Mouse (Mus musculus): ENCODE measurements around the gene Olfr685.

Gene Olfr685

DNA sequence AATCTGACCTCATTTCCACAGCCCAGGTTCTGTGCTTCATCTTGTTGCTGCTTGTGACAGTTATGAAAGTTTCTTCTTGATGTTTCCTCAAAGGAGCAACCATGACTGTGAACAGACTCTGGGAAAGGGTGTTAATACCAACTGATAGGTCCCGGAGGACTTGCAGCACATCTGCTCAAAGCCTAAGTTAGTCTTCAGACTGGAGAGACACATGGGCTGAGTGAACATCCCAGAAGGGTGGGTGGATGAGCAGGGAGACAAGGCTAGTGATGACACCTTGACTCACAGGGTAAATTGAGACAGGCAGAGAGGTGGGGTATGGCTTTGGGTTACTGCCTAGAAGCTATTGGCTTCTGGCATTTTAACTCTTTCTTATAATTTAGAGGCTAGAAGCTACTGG is at the start of gene Olfr685:
Gene Olfr685 (minus strand): TSS at position 101 of the 400 bp plus-strand sequence.
- no peak for DNase-seq

DNA sequence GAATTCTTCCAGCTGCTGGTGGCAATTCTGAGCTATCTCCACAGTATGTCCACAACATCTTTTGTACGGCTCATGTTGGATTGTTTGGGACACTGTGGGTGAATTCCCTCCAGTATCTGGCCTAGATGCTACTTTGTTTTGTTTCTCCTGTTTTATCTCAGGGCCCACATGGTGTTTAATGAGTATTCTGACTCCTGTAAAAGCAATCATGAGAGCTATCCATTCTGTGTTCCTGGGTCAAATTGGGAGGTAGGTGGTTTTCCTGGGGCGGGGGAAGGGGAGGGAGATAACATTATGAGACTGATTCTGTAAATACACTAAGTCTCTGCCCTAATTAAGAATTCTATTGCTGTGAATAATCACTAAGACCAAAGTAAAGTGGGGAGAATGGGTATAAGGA is 43.6 kb upstream of the Olfr685 start:
- DNase-seq = no peak

DNA sequence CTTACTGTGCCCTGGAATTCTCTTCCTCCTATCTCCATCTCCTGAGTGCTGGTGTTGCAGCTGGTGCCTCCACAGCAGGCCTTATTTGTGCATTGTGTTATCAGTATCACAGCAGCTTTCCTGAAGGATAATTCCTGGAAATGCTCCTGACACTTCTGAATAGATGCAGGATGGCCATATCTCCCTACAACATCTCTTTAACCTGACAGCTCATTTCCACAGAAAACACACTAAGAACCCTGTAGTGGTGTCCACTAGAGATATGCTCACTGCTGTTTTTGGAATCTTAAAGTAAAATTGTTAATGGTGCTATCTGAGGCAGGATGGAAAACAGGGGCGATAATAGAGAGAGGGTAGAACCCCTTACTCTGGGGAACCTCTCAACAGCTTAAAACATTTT is 42.3 kb upstream of the Olfr685 start:
- DNase-seq = no peak

- no peak for DNase-seq
Observed at GRCm38 (mm10) chr7:105226703-105227102, 40.9 kb upstream of the Olfr685 start.

DNA sequence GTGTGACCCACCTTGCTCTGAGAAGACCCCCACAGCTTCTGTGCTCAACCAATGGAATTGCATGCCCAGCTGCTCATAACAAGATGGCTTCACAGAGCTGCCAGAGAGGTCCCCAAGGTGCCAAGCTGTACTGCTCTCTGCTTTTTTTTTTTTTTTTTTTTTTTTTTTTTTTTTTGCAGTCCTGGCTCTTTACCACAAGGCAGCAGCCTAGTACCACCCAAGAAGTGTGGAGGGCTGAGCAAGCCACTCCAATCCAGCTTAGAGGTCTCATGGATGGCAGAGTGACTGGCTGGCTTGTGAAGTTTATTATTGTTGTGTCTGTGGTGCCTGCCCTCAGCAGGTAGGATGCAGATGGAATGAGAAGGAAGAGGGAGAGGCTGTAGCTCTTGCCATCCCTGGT is 40.3 kb upstream of the Olfr685 start:
- DNase-seq = no peak

DNA sequence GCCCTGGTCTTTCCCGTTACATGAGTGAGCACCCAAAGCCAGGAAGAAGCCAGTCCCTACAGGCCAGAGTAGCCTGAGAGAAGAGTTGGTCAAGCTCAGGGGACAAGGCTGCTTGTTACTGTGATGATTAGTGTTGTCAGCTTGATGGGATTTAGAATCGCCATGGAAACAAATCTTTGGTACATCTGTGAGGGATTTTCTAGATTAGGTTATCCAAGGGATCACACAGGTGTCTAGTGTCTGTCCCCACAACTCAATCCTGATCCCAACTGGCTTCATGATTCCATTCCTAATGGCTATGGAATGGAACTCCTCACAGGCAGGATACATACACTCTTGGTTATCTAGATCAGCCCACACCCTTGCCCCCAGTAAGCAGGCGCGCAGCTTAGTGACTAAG is 32.5 kb upstream of the Olfr685 start:
- no peak for DNase-seq

GRCm38 (mm10) chr7:105214761-105215160 is 28.9 kb upstream of the Olfr685 start:
- no peak for DNase-seq

DNA sequence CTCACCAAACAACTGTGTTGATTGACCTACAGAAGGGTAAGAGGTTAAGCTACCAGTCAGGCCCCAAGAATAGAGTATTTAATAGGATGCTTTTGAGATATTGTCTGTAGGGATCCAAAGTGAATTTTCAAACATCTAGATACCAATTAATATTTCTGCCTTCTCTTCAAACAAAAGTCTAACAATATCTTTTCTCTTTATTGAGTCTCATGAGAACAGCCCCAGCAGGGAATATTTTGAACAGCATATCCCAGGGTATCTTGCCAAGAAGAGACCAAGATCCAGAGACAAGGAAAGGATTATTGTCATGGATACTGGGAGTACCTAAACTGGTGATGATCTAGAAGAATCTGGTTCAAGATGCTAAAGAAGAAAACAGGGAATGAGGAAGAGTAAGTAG is 21.6 kb upstream of the Olfr685 start, which contains the start of gene Olfr686:
Gene Olfr686 (minus strand): TSS at position 101 of the 400 bp plus-strand sequence.
- DNase-seq = no peak

GRCm38 (mm10) chr7:105170773-105171172 is 15.0 kb downstream of the Olfr685 start:
- DNase-seq = no peak

DNA sequence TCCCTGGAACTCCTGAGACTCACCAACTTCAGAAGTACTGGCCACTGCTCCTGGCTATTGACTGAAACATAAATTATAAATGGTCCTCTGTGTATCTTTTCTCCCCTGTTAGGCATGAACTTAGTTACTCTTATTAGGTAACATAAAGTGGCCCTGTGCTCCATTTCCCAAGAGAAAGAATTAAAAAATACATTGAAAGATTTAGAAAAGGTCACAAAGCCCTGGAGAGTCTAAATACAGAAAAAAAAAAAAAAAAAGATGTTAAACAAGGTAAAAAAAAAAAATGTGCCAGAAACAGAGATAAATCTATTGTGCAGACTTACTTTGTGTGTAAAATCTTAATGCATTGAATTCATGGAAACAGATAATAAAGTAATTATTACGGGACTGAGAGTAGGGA is 22.3 kb downstream of the Olfr685 start, which contains the start of gene Olfr684:
Gene Olfr684 (minus strand): TSS at position 101 of the 400 bp plus-strand sequence.
- no peak for DNase-seq

- no peak for DNase-seq
Observed at GRCm38 (mm10) chr7:105146912-105147311, 38.9 kb downstream of the Olfr685 start, which contains the start of gene Olfr683. Gene Olfr683, minus strand, starts transcription at chr7:105147012.

DNA sequence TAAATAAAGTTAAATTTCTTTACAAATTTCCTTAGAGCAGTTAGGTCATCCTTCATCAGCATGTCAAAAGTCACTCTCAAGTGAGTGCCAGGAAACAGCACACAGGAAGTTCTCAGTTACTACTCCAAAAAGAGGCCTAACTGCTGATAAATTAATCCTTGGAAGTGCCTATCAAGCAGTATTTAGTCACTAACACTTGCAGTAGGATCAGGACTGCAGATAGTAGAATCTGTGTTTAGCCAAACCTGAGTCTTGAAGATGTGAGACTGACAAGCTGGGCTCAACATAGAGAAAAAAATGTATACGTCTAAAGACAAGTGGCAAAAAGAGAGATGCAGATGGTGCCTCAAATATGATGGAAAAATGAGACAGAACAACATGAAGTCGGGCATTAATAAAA is 44.5 kb downstream of the Olfr685 start:
- DNase-seq = no peak
